Mouse (Mus musculus) small intestine, adult 2 months (tissue): ENCODE data around the gene Atl2. TPM values are rescaled to one million over a fixed set of nuclear protein-coding genes. Genes with fewer than 3 reads are reported as not detected.

Experiments
- H3K27ac ChIP-seq: fragments of 200-500 bp; 2 replicates; pipeline ENCODE4 v1.5.1; 2012; ENCODE audit warnings: low read depth, low read length, control low read depth, inconsistent platforms; ENCODE audit not compliant: insufficient read depth
- H3K27me3 ChIP-seq: fragments of 200-500 bp; 2 replicates; pipeline ENCODE4 v1.6.1; 2012; ENCODE audit warnings: mild to moderate bottlenecking, moderate library complexity, low read length, inconsistent platforms; ENCODE audit not compliant: control insufficient read depth, insufficient read depth
- H3K36me3 ChIP-seq: fragments of 200-500 bp; 2 replicates; pipeline ENCODE4 v1.6.1; 2012; ENCODE audit warnings: mild to moderate bottlenecking, low read length, control low read depth, inconsistent platforms; ENCODE audit not compliant: control insufficient read depth, insufficient read depth
- H3K4me1 ChIP-seq: fragments of 200-500 bp; 2 replicates; pipeline ENCODE4 v1.6.1; 2012; ENCODE audit warnings: low read length, inconsistent platforms, mixed read lengths; ENCODE audit not compliant: control insufficient read depth, insufficient read depth, insufficient read length
- H3K4me3 ChIP-seq: fragments of 200-500 bp; 2 replicates; pipeline ENCODE4 v1.5.1; 2012; ENCODE audit warnings: low read depth, mild to moderate bottlenecking, control low read depth, inconsistent platforms, low read length, moderate library complexity
- CTCF ChIP-seq: fragments of 200-500 bp; IDR thresholded peaks from 2 replicates; pipeline ENCODE4 v1.5.1; 2012; ENCODE audit warnings: low read depth, mild to moderate bottlenecking, control low read depth, inconsistent platforms, low read length, moderate library complexity, mixed read lengths; ENCODE audit not compliant: insufficient replicate concordance, insufficient read length; ENCODE audit errors: extremely low read depth
- POLR2A ChIP-seq: fragments of 200-500 bp; IDR thresholded peaks from 2 replicates; pipeline ENCODE4 v1.6.1; 2012; ENCODE audit warnings: low read depth, mild to moderate bottlenecking, control low read depth, inconsistent platforms, low read length, moderate library complexity
- WGBS: fragments of 180-500 bp; shearing (Covaris S2); methylation state at CpG from one replicate; pipeline ENCODE4 v1.1.7; 2018; 5-methylcytosine and 5-hydroxymethylcytosine counted together
- polyA plus RNA-seq: library from polyadenylated mRNA; depleted of rRNA; stranded (reverse); fragments of >200 nt; gene quantifications from 2 replicates; pipeline ENCODE4 v1.2.3, GENCODE M21; 2012

Atl2 gene
- polyA plus RNA-seq, 1 experiment: 12.8 TPM

DNA sequence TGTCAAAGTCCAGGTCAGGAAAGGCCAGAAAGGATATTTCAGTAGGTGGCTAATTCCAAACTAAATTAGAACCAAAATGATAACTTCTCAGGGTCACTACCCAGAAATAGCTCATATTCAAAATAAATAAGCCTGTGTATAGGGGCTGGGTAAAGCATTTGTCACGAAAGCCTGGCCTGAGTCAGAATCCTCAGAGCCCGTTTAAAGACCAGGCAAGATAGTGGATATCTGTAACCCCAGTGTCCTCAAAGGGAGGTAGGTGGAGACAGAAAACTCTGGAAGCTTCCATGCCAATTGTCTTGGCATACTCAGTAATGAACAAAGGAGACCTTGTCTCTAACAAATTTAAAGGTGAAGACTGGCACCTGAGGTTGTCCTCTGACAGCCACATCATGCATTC lies 16.3 kb upstream of the Atl2 start:
- peaks cover 17% of the 10 kb centered on the region for H3K4me1 ChIP-seq
- no peak overlapping the region for H3K4me3 ChIP-seq
- 42% methylated on average over 2 of the region's 2 CpGs for WGBS
- H3K36me3 ChIP-seq: no peaks in the 10 kb centered on the region
- no peak for TF ChIP-seq POLR2A
- no peak overlapping the region for H3K27ac ChIP-seq
- no peaks in the 10 kb centered on the region for H3K27me3 ChIP-seq

DNA sequence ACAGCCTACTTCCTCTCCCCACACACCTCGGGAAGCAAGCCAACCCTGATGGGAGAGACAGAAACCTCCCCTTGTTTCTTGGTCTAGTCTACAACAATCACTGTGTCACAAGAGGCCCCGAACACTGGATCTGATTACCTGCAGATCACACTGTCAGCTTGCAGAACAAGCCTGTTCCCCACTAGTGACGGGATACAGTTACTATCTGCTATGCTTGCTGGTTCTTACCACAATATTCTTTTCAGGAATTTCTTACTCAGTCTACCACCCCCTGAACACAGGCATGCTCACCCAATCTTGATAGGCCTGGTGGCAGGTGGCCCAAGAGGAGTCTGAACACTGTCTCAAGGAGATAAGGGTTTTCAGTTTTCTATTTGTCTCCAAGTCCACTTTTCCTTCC lies 15.8 kb upstream of the Atl2 start:
- no peak overlapping the region for H3K4me3 ChIP-seq
- no peaks in the 10 kb centered on the region for H3K36me3 ChIP-seq
- H3K27ac ChIP-seq: no peak overlapping the region
- 37% methylated on average over 3 of the region's 3 CpGs for WGBS
- TF ChIP-seq POLR2A (no peak), CTCF (no peak)
- H3K4me1 ChIP-seq: peaks cover 17% of the 10 kb centered on the region
- no peaks in the 10 kb centered on the region for H3K27me3 ChIP-seq

DNA sequence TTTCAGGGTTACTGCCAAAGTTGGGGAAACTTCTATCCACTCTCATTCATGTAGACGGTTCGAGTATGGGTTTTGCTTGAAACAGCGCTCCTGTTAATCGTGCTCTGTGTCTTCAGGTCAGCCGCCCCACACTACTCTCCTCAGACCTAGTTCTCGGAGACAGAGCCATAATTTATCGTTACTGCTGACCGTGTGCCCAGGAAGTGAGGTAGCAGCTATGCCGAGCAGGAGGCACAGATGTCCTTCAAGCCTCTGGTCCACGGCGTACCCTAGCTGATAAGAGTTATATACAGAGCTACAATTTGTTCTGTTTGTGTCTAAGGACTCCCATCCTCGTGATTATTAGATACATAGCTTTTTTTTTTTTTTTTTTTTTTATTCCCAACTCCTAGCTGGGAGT lies 13.6 kb upstream of the Atl2 start:
- peaks cover 20% of the 10 kb centered on the region for H3K4me1 ChIP-seq
- 88% methylated on average over 12 of the region's 12 CpGs for WGBS
- H3K4me3 ChIP-seq: no peak overlapping the region
- H3K27me3 ChIP-seq: no peaks in the 10 kb centered on the region
- no peak overlapping the region for H3K27ac ChIP-seq
- H3K36me3 ChIP-seq: no peaks in the 10 kb centered on the region
- TF ChIP-seq POLR2A (no peak), CTCF (no peak)

DNA sequence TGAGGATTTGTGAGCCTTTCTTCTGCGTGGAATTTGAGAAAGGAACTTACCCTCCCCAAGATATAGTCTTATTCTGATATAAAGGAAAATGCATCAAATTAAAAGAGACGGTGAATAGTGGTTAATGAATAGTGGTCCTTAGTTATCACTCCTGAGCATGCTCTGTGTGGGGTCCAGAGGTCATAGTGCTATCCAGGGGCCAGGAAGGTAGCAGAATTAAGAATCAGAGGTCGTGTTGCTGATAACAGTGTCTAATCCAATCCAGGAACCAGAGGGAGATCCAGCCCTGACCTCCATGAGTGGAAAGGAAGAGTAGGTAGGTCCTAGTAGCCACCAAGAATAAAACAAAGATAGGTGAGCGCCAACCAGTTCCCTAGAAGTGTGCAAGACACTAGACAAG lies 11.8 kb upstream of the Atl2 start:
- Histone ChIP-seq H3K27ac (peak overlapping the region; percentile 76), H3K27me3 (no peaks in the 10 kb centered on the region), H3K4me1 (peaks cover 27% of the 10 kb centered on the region), H3K36me3 (no peaks in the 10 kb centered on the region), H3K4me3 (no peak overlapping the region)
- TF ChIP-seq CTCF (no peak), POLR2A (no peak)
- WGBS: 42% methylated on average over 4 of the region's 4 CpGs

DNA sequence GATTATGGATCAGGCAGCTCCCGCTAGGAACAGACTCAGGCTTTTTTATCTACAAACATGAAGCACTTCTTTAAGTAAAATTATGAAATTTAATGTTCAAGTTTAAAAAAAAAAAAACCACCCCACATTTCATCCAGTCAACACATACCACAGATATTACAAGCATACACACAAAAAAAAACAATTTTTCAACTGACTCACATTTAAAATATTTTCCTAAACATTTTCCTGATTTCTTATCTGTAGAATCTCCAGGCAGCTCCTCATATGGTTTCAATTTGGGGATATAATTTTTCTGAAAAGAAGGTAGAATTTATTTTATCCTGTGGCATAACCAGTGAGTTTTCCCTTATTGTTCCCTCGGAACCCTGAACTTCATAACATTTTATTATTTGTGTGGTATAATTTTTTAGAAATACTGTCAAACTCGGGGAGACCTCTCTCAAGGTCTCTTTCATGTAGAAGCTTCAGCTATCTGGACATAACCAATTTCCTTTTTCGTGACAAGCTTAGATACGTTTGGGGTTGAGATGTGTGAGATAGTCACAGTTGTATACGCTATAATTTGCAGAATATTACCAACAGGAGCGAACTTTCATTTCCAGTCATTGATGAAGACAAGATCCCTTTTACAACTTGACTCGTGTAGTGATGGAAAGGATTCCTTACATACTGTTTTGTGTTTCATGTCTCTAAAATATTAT lies 11.0 kb upstream of the Atl2 start:
- WGBS: 56% methylated on average over 8 of the region's 8 CpGs
- H3K27me3 ChIP-seq: no peaks in the 10 kb centered on the region
- no peak overlapping the region for H3K27ac ChIP-seq
- peaks cover 27% of the 10 kb centered on the region for H3K4me1 ChIP-seq
- H3K36me3 ChIP-seq: no peaks in the 10 kb centered on the region
- H3K4me3 ChIP-seq: no peak overlapping the region
- TF ChIP-seq CTCF (no peak), POLR2A (no peak)

DNA sequence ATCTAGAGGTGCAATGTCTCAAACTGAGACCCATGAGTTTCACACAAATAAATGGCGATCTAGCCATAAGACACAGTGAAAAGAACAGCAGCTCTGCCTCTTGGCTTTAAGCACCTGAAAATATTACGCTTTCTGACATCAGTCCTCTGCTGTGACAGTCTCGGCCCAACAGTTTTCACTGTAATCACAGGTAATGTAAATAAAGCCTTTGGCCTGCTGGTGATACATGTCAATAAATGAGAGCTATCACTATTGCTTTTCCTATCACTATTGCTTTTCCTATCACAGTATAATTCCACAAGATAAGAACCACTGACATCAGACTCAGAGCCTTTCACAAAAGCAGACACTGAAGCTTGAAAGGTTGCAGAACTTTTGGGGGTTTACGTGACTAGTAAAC lies 8.7 kb upstream of the Atl2 start:
- Histone ChIP-seq H3K4me3 (no peak overlapping the region), H3K27ac (peak overlapping the region; percentile 60), H3K36me3 (no peaks in the 10 kb centered on the region), H3K4me1 (peaks cover 20% of the 10 kb centered on the region), H3K27me3 (no peaks in the 10 kb centered on the region)
- TF ChIP-seq CTCF: no peak
- no peak for TF ChIP-seq POLR2A
- 33% methylated on average over 4 of the region's 4 CpGs for WGBS

DNA sequence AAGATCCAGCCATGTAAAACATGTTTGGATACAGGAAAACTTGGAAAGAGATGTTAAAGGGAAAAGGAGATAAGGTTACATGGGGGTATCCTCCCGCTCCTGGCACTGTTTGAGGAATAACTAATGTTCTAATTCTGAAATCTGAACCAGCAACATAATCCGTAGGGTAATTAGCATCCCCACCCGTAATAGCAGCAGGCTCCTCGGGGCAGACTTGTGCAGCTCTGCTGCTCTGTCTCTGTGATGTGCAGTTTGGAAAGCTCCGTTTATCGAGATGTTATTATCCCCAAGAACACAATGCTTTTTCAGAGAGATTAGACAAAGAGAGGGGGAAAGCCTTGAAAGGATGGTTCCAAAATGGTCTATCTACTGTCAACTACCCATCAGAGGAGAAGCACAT lies 5.3 kb upstream of the Atl2 start:
- no peaks in the 10 kb centered on the region for H3K36me3 ChIP-seq
- WGBS: 59% methylated on average over 6 of the region's 6 CpGs
- no peak overlapping the region for H3K27ac ChIP-seq
- H3K4me1 ChIP-seq: peaks cover 12% of the 10 kb centered on the region; the same call in 1 of the 2 replicates
- H3K27me3 ChIP-seq: no peaks in the 10 kb centered on the region
- no peak overlapping the region for H3K4me3 ChIP-seq
- TF ChIP-seq CTCF: no peak
- no peak for TF ChIP-seq POLR2A
